Mouse (Mus musculus): ENCODE data around the gene Ano6.

DNA sequence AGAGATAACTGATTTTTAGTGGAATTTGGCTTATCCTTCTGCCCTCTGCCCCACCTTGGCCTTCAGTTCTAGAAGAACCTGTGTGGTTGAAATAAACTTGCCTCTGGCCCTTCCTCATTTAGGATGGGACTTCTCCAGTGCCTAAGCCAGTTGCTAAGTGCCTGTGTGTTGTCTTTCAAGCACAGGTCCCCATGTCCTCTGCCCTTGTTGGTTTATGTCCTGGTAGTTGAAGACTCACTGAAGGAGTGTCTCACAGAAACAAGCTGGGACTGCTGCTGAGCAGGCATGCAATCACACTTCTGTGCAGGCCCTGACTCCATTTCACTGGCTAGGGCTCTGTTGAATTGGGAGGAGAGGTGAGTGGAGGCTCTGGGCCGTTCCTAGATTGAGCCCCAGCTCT lies 46.9 kb downstream of the Ano6 start:
- TF ChIP-seq NELFE (IDR thresholded peaks at IDR 0.05; ENCODE audit: low read depth, low read length) (no peak), POLR2A (IDR thresholded peaks at IDR 0.05; ENCODE audit: low read depth, low read length) (no peak), MEF2A (IDR thresholded peaks at IDR 0.05; ENCODE audit: borderline replicate concordance, low read depth, low read length) (no peak), MAZ (IDR thresholded peaks at IDR 0.05; ENCODE audit: low read depth, low read length) (no peak), CTCF (conservative IDR thresholded peaks at IDR 0.05 in 1 of 2, IDR thresholded peaks at IDR 0.05 in 1 of 2; ENCODE audit: low read depth in 2 of 2, low read length in 2 of 2) (no peak), MAFK (IDR thresholded peaks at IDR 0.05; ENCODE audit: insufficient replicate concordance, low read length) (no peak), MXI1 (IDR thresholded peaks at IDR 0.05; ENCODE audit: low read depth, low read length) (no peak), UBTF (IDR thresholded peaks at IDR 0.05; ENCODE audit: low read depth, low read length) (no peak), SMC3 (IDR thresholded peaks at IDR 0.05; ENCODE audit: low read depth, low read length) (no peak), KAT2A (IDR thresholded peaks at IDR 0.05; ENCODE audit: insufficient replicate concordance, low read length) (no peak), HCFC1 (IDR thresholded peaks at IDR 0.05; ENCODE audit: low read depth, low read length) (no peak)

Measured in CH12.LX (cell line).